Mouse (Mus musculus) intestine, embryonic 15.5 days (tissue): Measurements from ENCODE around the gene Unc119. TPM values are rescaled to one million over a fixed set of nuclear protein-coding genes. Genes with fewer than 3 reads are reported as not detected.

ENCODE experiments used
- ATAC-seq: fragments of 200-750 bp; cut with Nextera tagmentation; 2 replicates; pipeline ENCODE4 v1.8.0; 2017; ENCODE audit warnings: moderate TSS enrichment, moderate library complexity
- H3K27ac ChIP-seq: fragments of 300-500 bp; sonication (generic); 2 replicates; pipeline ENCODE4 v1.5.1; 2015; ENCODE audit warnings: mild to moderate bottlenecking, inconsistent platforms
- H3K27me3 ChIP-seq: fragments of 300-500 bp; sonication (generic); replicated peaks from 2 replicates; pipeline ENCODE4 v1.6.1; 2015; ENCODE audit warnings: inconsistent platforms
- H3K36me3 ChIP-seq: fragments of 300-500 bp; sonication (generic); 2 replicates; pipeline ENCODE4 v1.6.1; 2015; ENCODE audit warnings: inconsistent platforms
- H3K4me1 ChIP-seq: fragments of 300-500 bp; sonication (generic); replicated peaks from 2 replicates; pipeline ENCODE4 v1.6.1; 2015; ENCODE audit warnings: inconsistent platforms
- H3K4me2 ChIP-seq: fragments of 300-500 bp; sonication (generic); replicated peaks from 2 replicates; pipeline ENCODE4 v1.6.1; 2015; ENCODE audit warnings: mild to moderate bottlenecking, inconsistent platforms
- H3K4me3 ChIP-seq: fragments of 300-500 bp; sonication (generic); replicated peaks from 2 replicates; pipeline ENCODE4 v1.5.1; 2015; ENCODE audit warnings: inconsistent platforms
- H3K9ac ChIP-seq: fragments of 300-500 bp; sonication (generic); 2 replicates; pipeline ENCODE4 v1.6.1; 2015; ENCODE audit warnings: inconsistent platforms
- H3K9me3 ChIP-seq: fragments of 300-500 bp; sonication (generic); 2 replicates; pipeline ENCODE4 v1.6.1; 2016; ENCODE audit warnings: inconsistent platforms
- WGBS: fragments of 180-500 bp; shearing (Covaris S2); methylation state at CpG from one replicate; pipeline ENCODE4 v1.1.7; 2015; 5-methylcytosine and 5-hydroxymethylcytosine counted together
- polyA plus RNA-seq: library from polyadenylated mRNA; unstranded; fragments of >200 nt; fragmentation: Nextera tagmentation; extraction: Ambion mirVana; gene quantifications from 2 replicates; pipeline ENCODE4 v1.2.1, GENCODE M21; 2015

The Unc119 gene
- polyA plus RNA-seq, 1 experiment from 2014 or later, result 34.6 TPM

- Histone ChIP-seq H3K9me3 (no peaks in the 10 kb centered on the region), H3K27me3 (no peaks in the 10 kb centered on the region), H3K27ac (no peak overlapping the region), H3K9ac (no peak overlapping the region), H3K4me1 (peaks cover 16% of the 10 kb centered on the region), H3K4me2 (peak overlapping the region; percentile 51; the same call in 1 of the 2 replicates), H3K4me3 (no peak overlapping the region), H3K36me3 (0 out of 2 replicates have a peak, but pooled peaks cover 8% of the 10 kb centered on the region)
- 83% methylated on average over 15 of the region's 15 CpGs for WGBS
- ATAC-seq, result no peak
These were observed 19.1 kb upstream of the Unc119 start for GRCm38 (mm10) chr11:78324000-78324785.

GRCm38 (mm10) chr11:78324965-78325364 lies 18.3 kb upstream of the Unc119 start:
- WGBS, result 94% methylated on average over 12 of the region's 12 CpGs
- Histone ChIP-seq H3K9ac (no peak overlapping the region), H3K27me3 (no peaks in the 10 kb centered on the region), H3K4me3 (no peak overlapping the region), H3K36me3 (0 out of 2 replicates have a peak, but pooled peaks cover 8% of the 10 kb centered on the region), H3K4me1 (peaks cover 17% of the 10 kb centered on the region), H3K4me2 (no peak overlapping the region), H3K9me3 (no peaks in the 10 kb centered on the region), H3K27ac (no peak overlapping the region)
- no peak for ATAC-seq

- no peak for ATAC-seq
- Histone ChIP-seq H3K9me3 (no peaks in the 10 kb centered on the region), H3K9ac (no peak overlapping the region), H3K4me3 (no peak overlapping the region), H3K4me2 (no peak overlapping the region), H3K36me3 (no peaks in the 10 kb centered on the region), H3K27me3 (no peaks in the 10 kb centered on the region), H3K27ac (no peak overlapping the region), H3K4me1 (peaks cover 17% of the 10 kb centered on the region)
- WGBS, result 93% methylated on average over 4 of the region's 4 CpGs
These were observed 16.1 kb upstream of the Unc119 start for GRCm38 (mm10) chr11:78327215-78327614.

- ATAC-seq, result peak; percentile 99
- no peaks in the 10 kb centered on the region for H3K27me3 ChIP-seq
- H3K9me3 ChIP-seq, result no peaks in the 10 kb centered on the region
- 10% methylated on average over 37 of the region's 37 CpGs for WGBS
- peak within 1 kb of the TSS; percentile 85 for H3K9ac ChIP-seq
- peak within 1 kb of the TSS; percentile 94 for H3K4me3 ChIP-seq
- H3K27ac ChIP-seq, result peak within 1 kb of the TSS; percentile 77; the same call in 1 of the 2 replicates
- peak within 1 kb of the TSS; percentile 93 for H3K4me2 ChIP-seq
- H3K36me3 ChIP-seq, result no peaks in the 10 kb centered on the region
- H3K4me1 ChIP-seq, result peaks cover 14% of the 10 kb centered on the region
These were observed 15.4 kb upstream of the Unc119 start, which contains the start of gene Pigs for GRCm38 (mm10) chr11:78327634-78328511. Gene Pigs, plus strand, starts transcription at chr11:78328415.

GRCm38 (mm10) chr11:78328512-78329056 lies 14.7 kb upstream of the Unc119 start:
- no peaks in the 10 kb centered on the region for H3K9me3 ChIP-seq
- H3K9ac ChIP-seq, result peak overlapping the region; percentile 85
- H3K27me3 ChIP-seq, result no peaks in the 10 kb centered on the region
- ATAC-seq, result peak; percentile 72
- H3K4me2 ChIP-seq, result peak overlapping the region; percentile 93
- H3K4me1 ChIP-seq, result peaks cover 7% of the 10 kb centered on the region
- no peak overlapping the region for H3K27ac ChIP-seq
- H3K36me3 ChIP-seq, result no peaks in the 10 kb centered on the region
- WGBS, result under 1% methylated on average over 41 of the region's 41 CpGs
- peak overlapping the region; percentile 94 for H3K4me3 ChIP-seq

- no peaks in the 10 kb centered on the region for H3K9me3 ChIP-seq
- 95% methylated on average over 12 of the region's 12 CpGs for WGBS
- no peak overlapping the region for H3K9ac ChIP-seq
- no peak overlapping the region for H3K27ac ChIP-seq
- ATAC-seq, result no peak
- no peaks in the 10 kb centered on the region for H3K27me3 ChIP-seq
- 0 out of 2 replicates have a peak, but pooled peaks cover 4% of the 10 kb centered on the region for H3K36me3 ChIP-seq
- H3K4me1 ChIP-seq, result peaks cover 7% of the 10 kb centered on the region
- no peak overlapping the region for H3K4me3 ChIP-seq
- H3K4me2 ChIP-seq, result no peak overlapping the region
These were observed 10.6 kb upstream of the Unc119 start for GRCm38 (mm10) chr11:78332676-78333075.

- 92% methylated on average over 5 of the region's 5 CpGs for WGBS
- Histone ChIP-seq H3K4me1 (peaks cover 4% of the 10 kb centered on the region), H3K36me3 (peaks cover 8% of the 10 kb centered on the region), H3K4me3 (no peak overlapping the region), H3K27ac (no peak overlapping the region), H3K4me2 (no peak overlapping the region), H3K27me3 (no peaks in the 10 kb centered on the region), H3K9me3 (no peaks in the 10 kb centered on the region), H3K9ac (no peak overlapping the region)
- ATAC-seq, result no peak
These were observed 9.3 kb upstream of the Unc119 start for GRCm38 (mm10) chr11:78333992-78334391.

GRCm38 (mm10) chr11:78337040-78337439 lies 6.2 kb upstream of the Unc119 start:
- H3K4me3 ChIP-seq, result no peak overlapping the region

GRCm38 (mm10) chr11:78341702-78342101 lies 1.6 kb upstream of the Unc119 start:
- Histone ChIP-seq H3K4me1 (peaks cover 33% of the 10 kb centered on the region), H3K4me3 (no peak overlapping the region), H3K27ac (no peak overlapping the region), H3K27me3 (no peaks in the 10 kb centered on the region), H3K4me2 (no peak overlapping the region), H3K36me3 (peaks cover 8% of the 10 kb centered on the region), H3K9ac (no peak overlapping the region), H3K9me3 (no peaks in the 10 kb centered on the region)
- no peak for ATAC-seq
- WGBS, result 83% methylated on average over 12 of the region's 12 CpGs

More at GRCm38 (mm10) chr11:78337040-78337439, 6.2 kb upstream of the Unc119 start:
- H3K36me3 ChIP-seq, result peaks cover 12% of the 10 kb centered on the region
- ATAC-seq, result no peak
- H3K9ac ChIP-seq, result no peak overlapping the region
- H3K27ac ChIP-seq, result no peak overlapping the region
- H3K4me2 ChIP-seq, result no peak overlapping the region
- H3K9me3 ChIP-seq, result no peaks in the 10 kb centered on the region
- no peaks in the 10 kb centered on the region for H3K4me1 ChIP-seq
- H3K27me3 ChIP-seq, result no peaks in the 10 kb centered on the region
- WGBS, result 94% methylated on average over 8 of the region's 8 CpGs

GRCm38 (mm10) chr11:78344328-78344889 lies 1.1 kb downstream of the Unc119 start:
- no peak for ATAC-seq

GRCm38 (mm10) chr11:78344890-78345715 lies 1.8 kb downstream of the Unc119 start:
- 0 out of 2 replicates have a peak overlapping the region, but pooled peaks have one; percentile 4 for H3K4me3 ChIP-seq
- peaks cover 43% of the 10 kb centered on the region for H3K4me1 ChIP-seq
- 50% methylated on average over 8 of the region's 8 CpGs for WGBS
- H3K27ac ChIP-seq, result peak overlapping the region; percentile 33; the same call in 1 of the 2 replicates
- H3K9me3 ChIP-seq, result no peaks in the 10 kb centered on the region
- peak overlapping the region; percentile 23; the same call in 1 of the 2 replicates for H3K9ac ChIP-seq
- no peaks in the 10 kb centered on the region for H3K36me3 ChIP-seq
- peak overlapping the region; percentile 92 for H3K4me2 ChIP-seq
- no peak for ATAC-seq
- no peaks in the 10 kb centered on the region for H3K27me3 ChIP-seq

More at GRCm38 (mm10) chr11:78344328-78344889, 1.1 kb downstream of the Unc119 start:
- Histone ChIP-seq H3K9ac (peak overlapping the region; percentile 92), H3K27me3 (no peaks in the 10 kb centered on the region), H3K36me3 (peaks cover under 1% of the 10 kb centered on the region; the same call in 1 of the 2 replicates), H3K9me3 (no peaks in the 10 kb centered on the region), H3K4me3 (peak overlapping the region; percentile 91), H3K4me2 (peak overlapping the region; percentile 92), H3K27ac (peak overlapping the region; percentile 87), H3K4me1 (peaks cover 36% of the 10 kb centered on the region)
- WGBS, result 67% methylated on average over 6 of the region's 6 CpGs
